Comparison of ENCODE assay signal across 7 mouse cellular contexts in genomic region chr10:7809937-7810336, GRCm38 (mm10). TPM values are rescaled to one million over a fixed set of nuclear protein-coding genes. Genes with fewer than 3 reads are reported as not detected.
DNase-seq lines count a peak whose midpoint lies in the region; ATAC-seq and TF ChIP-seq lines count a peak whose summit lies in the region.

No protein-coding gene starts in this region.

- H3K36me3 ChIP-seq in forebrain, embryonic 14.5 days (ENCODE audit: control insufficient read depth, insufficient read depth, low read length), result peaks cover 77% of the 10 kb centered on the region
- H3K36me3 ChIP-seq in kidney, postnatal 0 days (ENCODE audit: insufficient read depth, low read length), result peaks cover 42% of the 10 kb centered on the region

- ATAC-seq in forebrain, embryonic 14.5 days, result peak; percentile 44
- ATAC-seq in kidney, postnatal 0 days (replicated peaks; ENCODE audit: low FRiP score, low read depth), result no peak

- WGBS in forebrain, embryonic 14.5 days, result 43% methylated on average over 2 of the region's 2 CpGs
- WGBS in kidney, postnatal 0 days, result 50% methylated on average over 2 of the region's 2 CpGs
- WGBS in lung, adult 2 months, result 47% methylated on average over 2 of the region's 2 CpGs

- peak; percentile 15 to 32 for DNase-seq in urinary bladder, postnatal 36 days (ENCODE audit: low spot score in 2 of 2)
- DNase-seq in urinary bladder, postnatal 10 days (ENCODE audit: low spot score), result no peak
- DNase-seq in c-Kit-positive CD71-negative TER-119-negative erythroid progenitor cells, embryonic 14.5 days (ENCODE audit: low read depth), result peak; percentile 68
- peak; percentile 78 for DNase-seq in forebrain, embryonic 14.5 days (ENCODE audit: low spot score)
- peak; percentile 85 for DNase-seq in kidney, postnatal 0 days (ENCODE audit: low spot score)
- DNase-seq in lung, adult 2 months, result no peak
- peak; percentile 79 for DNase-seq in retina, postnatal 1 day

- H3K27ac ChIP-seq in forebrain, embryonic 14.5 days (ENCODE audit: low read depth, low read length), result no peak overlapping the region
- no peak overlapping the region for H3K27ac ChIP-seq in kidney, postnatal 0 days

- peak; percentile 84 for TF ChIP-seq CTCF in kidney, postnatal 0 days (IDR thresholded peaks at IDR 0.05; ENCODE audit: low read depth)
- TF ChIP-seq CTCF in lung, adult 2 months (IDR thresholded peaks at IDR 0.05; ENCODE audit: insufficient read depth, low read length), result peak; percentile 36; the same call in 1 of the 2 replicates

- H3K9ac ChIP-seq in forebrain, embryonic 14.5 days (ENCODE audit: low read length), result no peak overlapping the region
- H3K9ac ChIP-seq in kidney, postnatal 0 days (ENCODE audit: low read depth, low read length), result no peak overlapping the region

- H3K4me1 ChIP-seq in forebrain, embryonic 14.5 days (ENCODE audit: control insufficient read depth, insufficient read depth, low read length), result no peaks in the 10 kb centered on the region
- no peaks in the 10 kb centered on the region for H3K4me1 ChIP-seq in kidney, postnatal 0 days (replicated peaks; ENCODE audit: insufficient read depth, low read length)
- no peaks in the 10 kb centered on the region for H3K4me1 ChIP-seq in lung, adult 2 months (ENCODE audit: control insufficient read depth, insufficient read depth, low read length)

- H3K4me2 ChIP-seq in forebrain, embryonic 14.5 days (ENCODE audit: low read length), result no peak overlapping the region
- H3K4me2 ChIP-seq in kidney, postnatal 0 days (ENCODE audit: low read length), result no peak overlapping the region

- H3K4me3 ChIP-seq in forebrain, embryonic 14.5 days (ENCODE audit: low read depth, low read length), result no peak overlapping the region
- no peak overlapping the region for H3K4me3 ChIP-seq in kidney, postnatal 0 days (replicated peaks; ENCODE audit: low read depth, low read length)
- H3K4me3 ChIP-seq in lung, adult 2 months (replicated peaks; ENCODE audit: extremely low read depth, low read depth, low read length), result no peak overlapping the region

- no peaks in the 10 kb centered on the region for H3K9me3 ChIP-seq in forebrain, embryonic 14.5 days (replicated peaks; ENCODE audit: control insufficient read depth, low read length)
- H3K9me3 ChIP-seq in kidney, postnatal 0 days (replicated peaks; ENCODE audit: low read length), result no peaks in the 10 kb centered on the region

- no peak for TF ChIP-seq POLR2A in lung, adult 2 months (IDR thresholded peaks at IDR 0.05; ENCODE audit: borderline replicate concordance, extremely low read depth, low read depth, low read length)

- no peaks in the 10 kb centered on the region for H3K27me3 ChIP-seq in forebrain, embryonic 14.5 days (replicated peaks; ENCODE audit: control insufficient read depth, insufficient read depth, low read length)
- H3K27me3 ChIP-seq in kidney, postnatal 0 days (ENCODE audit: insufficient read depth, low read length), result no peaks in the 10 kb centered on the region

RNA-seq across cellular contexts. Expression of gene Ppil4, which starts 17.2 kb away (rescaled TPM):
- polyA plus RNA-seq in forebrain, embryonic 14.5 days (2014; fragmentation: Nextera tagmentation; extraction: Ambion mirVana), result 47.6 and 53.7 TPM in 2 replicates
- polyA plus RNA-seq in kidney, postnatal 0 days (2015; fragmentation: Nextera tagmentation; extraction: Ambion mirVana), result 32.2 and 33.4 TPM in 2 replicates
- polyA plus RNA-seq in lung, adult 2 months (2012; rRNA removed), result 5.3 and 7.6 TPM in 2 replicates

RNA-seq across cellular contexts. Expression of gene Ginm1, which starts 17.3 kb away (rescaled TPM):
- polyA plus RNA-seq in forebrain, embryonic 14.5 days (2014; fragmentation: Nextera tagmentation; extraction: Ambion mirVana), result 47.5 and 54.2 TPM in 2 replicates
- polyA plus RNA-seq in kidney, postnatal 0 days (2015; fragmentation: Nextera tagmentation; extraction: Ambion mirVana), result 158 and 165 TPM in 2 replicates
- polyA plus RNA-seq in lung, adult 2 months (2012; rRNA removed), result 34.4 and 36.7 TPM in 2 replicates

RNA-seq across cellular contexts. Expression of gene Zc3h12d, which starts 22.3 kb away (rescaled TPM):
- 0.05 TPM in 1 of 2 replicates, not detected in the other for polyA plus RNA-seq in forebrain, embryonic 14.5 days (2014; fragmentation: Nextera tagmentation; extraction: Ambion mirVana)
- polyA plus RNA-seq in kidney, postnatal 0 days (2015; fragmentation: Nextera tagmentation; extraction: Ambion mirVana), result 0.29 TPM in 2 replicates
- polyA plus RNA-seq in lung, adult 2 months (2012; rRNA removed), result 1.8 and 2.3 TPM in 2 replicates

Comparison
In these comparisons a context has a peak if more than half of its experiments do, and no peak if none do; other contexts are left out.
1. DNase-seq: peak in urinary bladder, postnatal 36 days (2 of 2), c-Kit-positive CD71-negative TER-119-negative erythroid progenitor cells, embryonic 14.5 days (single experiment), forebrain, embryonic 14.5 days (single experiment), kidney, postnatal 0 days (single experiment) and retina, postnatal 1 day (single experiment); none in urinary bladder, postnatal 10 days (single experiment) and lung, adult 2 months (single experiment).